Mouse (Mus musculus) stomach, embryonic 16.5 days (tissue): ENCODE data around the gene Veph1. TPM values are rescaled to one million over a fixed set of nuclear protein-coding genes. Genes with fewer than 3 reads are reported as not detected.

Source experiments
- ATAC-seq: fragments of 200-750 bp; cut with Nextera tagmentation; 2 replicates; pipeline ENCODE4 v1.8.0; 2017; ENCODE audit warnings: moderate number of reproducible peaks, moderate TSS enrichment; ENCODE audit not compliant: insufficient read depth, low FRiP score
- H3K27ac ChIP-seq: fragments of 300-500 bp; sonication (generic); 2 replicates; pipeline ENCODE4 v1.5.1; 2014; ENCODE audit warnings: low read length
- H3K27me3 ChIP-seq: fragments of 300-500 bp; sonication (generic); 2 replicates; pipeline ENCODE4 v1.6.1; 2014; ENCODE audit warnings: low read length, control low read depth, mixed read lengths; ENCODE audit not compliant: control insufficient read depth, insufficient read depth
- H3K36me3 ChIP-seq: fragments of 300-500 bp; sonication (generic); 2 replicates; pipeline ENCODE4 v1.6.1; 2014; ENCODE audit warnings: low read length; ENCODE audit not compliant: control insufficient read depth, insufficient read depth
- H3K4me1 ChIP-seq: fragments of 300-500 bp; sonication (generic); 2 replicates; pipeline ENCODE4 v1.6.1; 2014; ENCODE audit warnings: low read length, control low read depth, mixed read lengths; ENCODE audit not compliant: control insufficient read depth, insufficient read depth
- H3K4me2 ChIP-seq: fragments of 300-500 bp; sonication (generic); 2 replicates; pipeline ENCODE4 v1.6.1; 2014; ENCODE audit warnings: low read depth, low read length, mixed read lengths
- H3K4me3 ChIP-seq: fragments of 300-500 bp; sonication (generic); replicated peaks from 2 replicates; pipeline ENCODE4 v1.5.1; 2014; ENCODE audit warnings: mild to moderate bottlenecking, low read length
- H3K9ac ChIP-seq: fragments of 300-500 bp; sonication (generic); 2 replicates; pipeline ENCODE4 v1.6.1; 2014; ENCODE audit warnings: low read length
- H3K9me3 ChIP-seq: fragments of 300-500 bp; sonication (generic); replicated peaks from 2 replicates; pipeline ENCODE4 v1.6.1; 2016; ENCODE audit warnings: low read length, control low read depth; ENCODE audit not compliant: control insufficient read depth
- WGBS: fragments of 180-500 bp; shearing (Covaris S2); extraction: QIAGEN DNeasy Blood & Tissue Kit; methylation state at CpG from one replicate; pipeline ENCODE4 v1.1.7; 2014; 5-methylcytosine and 5-hydroxymethylcytosine counted together
- polyA plus RNA-seq: library from polyadenylated mRNA; unstranded; fragments of >200 nt; fragmentation: Nextera tagmentation; extraction: Ambion mirVana; gene quantifications from 2 replicates; pipeline ENCODE4 v1.2.1, GENCODE M21; 2015

The Veph1 gene
- polyA plus RNA-seq, 1 experiment from 2014 or later: 0.05 TPM

- Histone ChIP-seq H3K4me1 (no peaks in the 10 kb centered on the region), H3K27me3 (no peaks in the 10 kb centered on the region), H3K27ac (no peak overlapping the region), H3K36me3 (no peaks in the 10 kb centered on the region), H3K9ac (no peak overlapping the region), H3K4me2 (no peak overlapping the region), H3K4me3 (no peak overlapping the region), H3K9me3 (no peaks in the 10 kb centered on the region)
- no peak for ATAC-seq
- WGBS: 82% methylated on average over 1 of the region's 1 CpGs
These were observed 13.9 kb upstream of the Veph1 start for GRCm38 (mm10) chr3:66310586-66310985.

GRCm38 (mm10) chr3:66309531-66309930 lies 12.9 kb upstream of the Veph1 start:
- H3K4me1 ChIP-seq: no peaks in the 10 kb centered on the region
- no peak overlapping the region for H3K4me3 ChIP-seq
- no peak for ATAC-seq
- 89% methylated on average over 1 of the region's 1 CpGs for WGBS
- no peak overlapping the region for H3K4me2 ChIP-seq
- no peaks in the 10 kb centered on the region for H3K36me3 ChIP-seq
- no peak overlapping the region for H3K27ac ChIP-seq
- H3K9me3 ChIP-seq: no peaks in the 10 kb centered on the region
- H3K9ac ChIP-seq: no peak overlapping the region
- H3K27me3 ChIP-seq: no peaks in the 10 kb centered on the region

DNA sequence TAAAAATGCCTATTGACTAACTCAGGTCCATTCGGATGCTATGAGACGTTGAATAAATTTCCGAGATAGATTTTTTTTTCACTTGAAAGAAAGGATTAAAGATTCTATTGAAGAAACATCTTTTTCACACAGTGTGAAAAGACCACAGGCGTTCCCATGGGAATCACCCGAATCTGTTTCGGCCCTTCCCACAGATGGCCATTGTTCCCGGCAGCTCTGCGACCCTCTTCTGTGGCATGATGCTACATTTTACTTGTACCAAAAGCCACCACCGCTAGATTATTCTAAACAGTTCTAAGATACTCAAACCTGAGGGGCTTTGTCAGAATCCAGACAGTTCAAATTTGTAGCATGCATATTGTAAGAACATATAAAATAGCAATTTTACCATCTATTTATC lies 1.4 kb downstream of the Veph1 start:
- ATAC-seq: no peak
- peaks cover 7% of the 10 kb centered on the region; the same call in 1 of the 2 replicates for H3K4me1 ChIP-seq
- no peaks in the 10 kb centered on the region for H3K27me3 ChIP-seq
- H3K27ac ChIP-seq: no peak overlapping the region
- H3K4me2 ChIP-seq: no peak overlapping the region
- H3K4me3 ChIP-seq: no peak overlapping the region
- H3K36me3 ChIP-seq: no peaks in the 10 kb centered on the region
- H3K9me3 ChIP-seq: no peaks in the 10 kb centered on the region
- 86% methylated on average over 9 of the region's 9 CpGs for WGBS
- H3K9ac ChIP-seq: no peak overlapping the region

DNA sequence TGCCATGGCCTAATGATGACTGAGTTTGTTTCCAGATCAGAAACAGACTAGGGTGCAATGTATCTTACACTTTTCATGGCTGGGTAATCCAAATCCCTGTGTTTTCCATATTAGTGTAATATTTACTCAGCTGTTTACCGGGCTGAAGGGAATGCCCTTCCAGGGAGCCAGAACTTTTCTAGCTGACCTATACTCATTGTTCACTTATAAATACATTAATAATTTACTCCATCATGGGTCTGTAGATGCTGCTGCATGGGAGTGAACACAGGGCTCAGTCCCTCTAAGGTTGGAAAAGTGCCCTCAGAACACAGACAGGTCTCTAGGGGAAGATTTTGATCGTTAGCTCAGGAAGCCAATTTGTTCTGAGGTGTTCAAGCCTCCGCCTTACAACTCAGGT lies 1.9 kb downstream of the Veph1 start:
- H3K9ac ChIP-seq: no peak overlapping the region
- no peak overlapping the region for H3K27ac ChIP-seq
- ATAC-seq: no peak
- H3K4me3 ChIP-seq: no peak overlapping the region
- WGBS: 88% methylated on average over 3 of the region's 3 CpGs
- H3K4me1 ChIP-seq: peaks cover 7% of the 10 kb centered on the region; the same call in 1 of the 2 replicates
- no peaks in the 10 kb centered on the region for H3K36me3 ChIP-seq
- H3K27me3 ChIP-seq: no peaks in the 10 kb centered on the region
- no peak overlapping the region for H3K4me2 ChIP-seq
- no peaks in the 10 kb centered on the region for H3K9me3 ChIP-seq

DNA sequence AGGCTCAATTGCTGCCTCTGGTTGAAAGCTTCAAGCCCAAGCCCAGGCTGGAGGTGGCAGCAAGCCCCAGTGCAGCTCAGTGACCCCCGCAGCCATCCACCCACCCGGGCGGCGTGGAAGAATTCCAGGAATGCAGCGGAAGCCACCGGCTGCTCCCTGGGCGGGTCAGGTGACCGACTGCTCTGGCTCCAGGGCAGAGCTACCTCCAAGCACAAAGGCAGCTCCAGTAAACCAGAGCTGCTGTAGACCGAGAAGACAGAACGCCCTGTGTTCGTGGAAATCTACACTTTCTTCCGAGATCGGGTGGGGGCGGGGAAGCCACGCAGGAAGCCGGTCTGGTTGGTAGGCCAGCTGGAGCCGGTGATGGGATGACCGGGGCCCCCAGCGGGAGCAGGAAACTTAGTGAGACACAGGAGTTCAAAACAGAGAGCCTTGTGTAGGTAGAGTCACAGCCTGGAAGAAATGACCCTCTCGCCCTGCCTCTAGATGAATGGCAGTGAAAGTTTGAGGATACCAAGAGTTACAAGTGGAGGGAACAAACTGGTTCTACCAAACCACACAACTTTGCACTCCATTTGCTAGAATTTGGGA lies 4.2 kb downstream of the Veph1 start:
- peaks cover 7% of the 10 kb centered on the region; the same call in 1 of the 2 replicates for H3K4me1 ChIP-seq
- H3K9me3 ChIP-seq: no peaks in the 10 kb centered on the region
- no peaks in the 10 kb centered on the region for H3K36me3 ChIP-seq
- H3K4me2 ChIP-seq: peak overlapping the region; percentile 72
- no peak overlapping the region for H3K27ac ChIP-seq
- H3K4me3 ChIP-seq: peak overlapping the region; percentile 44
- WGBS: 3% methylated on average over 20 of the region's 20 CpGs
- ATAC-seq: peak; percentile 85; the same call in 1 of the 2 replicates
- H3K27me3 ChIP-seq: no peaks in the 10 kb centered on the region
- H3K9ac ChIP-seq: peak overlapping the region; percentile 68

DNA sequence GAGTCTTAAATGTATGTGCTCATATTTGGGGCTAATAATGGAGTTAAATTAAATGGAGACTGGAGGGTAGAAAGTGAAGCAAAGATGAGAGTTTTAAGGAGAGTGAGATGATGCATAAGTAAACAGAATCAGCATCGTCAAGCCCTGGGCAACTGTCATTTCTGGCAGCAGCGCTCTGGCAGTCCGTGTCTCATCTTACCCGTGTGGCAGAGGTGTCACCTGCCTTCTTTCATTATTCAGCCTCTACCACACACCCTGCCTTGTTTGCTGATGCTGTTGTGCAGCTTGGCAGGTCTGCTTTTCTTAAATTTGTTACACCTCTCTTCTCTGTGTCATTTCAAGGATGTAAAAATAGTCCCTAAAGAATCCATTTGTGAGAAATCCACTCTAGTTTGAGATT lies 33.4 kb downstream of the Veph1 start:
- Histone ChIP-seq H3K27ac (no peak overlapping the region), H3K9ac (no peak overlapping the region)
- WGBS: 82% methylated on average over 4 of the region's 4 CpGs

GRCm38 (mm10) chr3:66262319-66262718 lies 34.3 kb downstream of the Veph1 start:
- Histone ChIP-seq H3K4me3 (no peak overlapping the region), H3K9ac (no peak overlapping the region), H3K9me3 (no peaks in the 10 kb centered on the region; the same call in 1 of the 2 replicates), H3K27ac (no peak overlapping the region), H3K27me3 (no peaks in the 10 kb centered on the region), H3K4me2 (no peak overlapping the region), H3K36me3 (no peaks in the 10 kb centered on the region), H3K4me1 (no peaks in the 10 kb centered on the region)
- ATAC-seq: no peak
- 32% methylated on average over 5 of the region's 5 CpGs for WGBS

More for the DNA sequence above, 33.4 kb downstream of the Veph1 start:
- no peaks in the 10 kb centered on the region for H3K36me3 ChIP-seq
- ATAC-seq: no peak
- H3K27me3 ChIP-seq: no peaks in the 10 kb centered on the region
- H3K9me3 ChIP-seq: no peaks in the 10 kb centered on the region; the same call in 1 of the 2 replicates
- H3K4me1 ChIP-seq: no peaks in the 10 kb centered on the region
- H3K4me3 ChIP-seq: no peak overlapping the region
- no peak overlapping the region for H3K4me2 ChIP-seq

DNA sequence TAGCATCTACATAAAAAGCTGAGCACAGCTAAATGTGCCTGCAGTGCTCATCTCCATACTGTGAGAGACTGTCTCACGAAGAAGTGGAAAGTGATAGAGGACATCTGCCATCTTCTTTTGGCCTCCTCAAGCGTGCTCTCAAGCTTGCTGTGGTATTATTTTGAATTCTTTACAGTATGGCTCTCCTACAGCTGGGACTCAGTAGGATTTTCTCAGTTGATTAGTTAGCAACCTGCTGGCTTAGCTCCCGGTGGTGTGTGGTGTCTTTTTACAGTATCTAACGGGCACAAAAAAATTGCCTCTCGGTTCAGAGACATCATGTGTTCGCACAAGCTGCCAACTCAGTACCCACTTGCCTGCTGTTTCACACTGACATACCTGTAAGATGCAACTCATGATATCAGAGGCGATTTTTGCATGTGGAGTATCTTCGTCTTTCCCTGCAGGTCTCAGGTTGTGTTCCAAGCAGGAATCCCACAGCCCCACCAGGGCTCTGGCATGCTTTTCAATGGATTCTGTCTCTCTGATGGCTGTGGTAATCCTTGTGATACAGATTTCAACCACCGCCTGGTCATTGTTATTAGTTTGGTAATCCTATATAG lies 42.0 kb downstream of the Veph1 start:
- Histone ChIP-seq H3K9me3 (no peaks in the 10 kb centered on the region), H3K9ac (no peak overlapping the region), H3K4me3 (no peak overlapping the region), H3K27ac (no peak overlapping the region), H3K27me3 (no peaks in the 10 kb centered on the region), H3K36me3 (no peaks in the 10 kb centered on the region), H3K4me1 (no peaks in the 10 kb centered on the region), H3K4me2 (no peak overlapping the region)
- ATAC-seq: no peak
- 81% methylated on average over 9 of the region's 9 CpGs for WGBS

GRCm38 (mm10) chr3:66251842-66252241 lies 44.8 kb downstream of the Veph1 start:
- Histone ChIP-seq H3K27ac (no peak overlapping the region), H3K4me3 (no peak overlapping the region), H3K4me2 (no peak overlapping the region), H3K9me3 (no peaks in the 10 kb centered on the region), H3K9ac (no peak overlapping the region), H3K27me3 (no peaks in the 10 kb centered on the region), H3K4me1 (no peaks in the 10 kb centered on the region), H3K36me3 (no peaks in the 10 kb centered on the region)
- 81% methylated on average over 7 of the region's 7 CpGs for WGBS
- ATAC-seq: no peak
